Mouse (Mus musculus) bone marrow, adult 2 months (tissue): ENCODE results near the gene 3110082J24Rik. TPM values are rescaled to one million over a fixed set of nuclear protein-coding genes. Genes with fewer than 3 reads are reported as not detected.

Experiments used
- H3K27ac ChIP-seq: fragments of 200-500 bp; 2 replicates; pipeline ENCODE4 v1.5.1; 2012; ENCODE audit warnings: low read depth, mild to moderate bottlenecking, control low read depth, inconsistent platforms, low read length; ENCODE audit not compliant: control insufficient read depth, poor library complexity, insufficient read depth
- H3K4me1 ChIP-seq: fragments of 200-500 bp; 2 replicates; pipeline ENCODE4 v1.6.1; 2011; ENCODE audit warnings: low read length; ENCODE audit not compliant: control insufficient read depth, insufficient read depth
- H3K4me3 ChIP-seq: fragments of 200-500 bp; replicated peaks from 2 replicates; pipeline ENCODE3; 2011; ENCODE audit warnings: mild to moderate bottlenecking, low read depth, low read length, control low read depth; ENCODE audit not compliant: control insufficient read depth
- CTCF ChIP-seq: fragments of 200-500 bp; IDR thresholded peaks from 2 replicates; pipeline ENCODE4 v1.5.1; 2011; ENCODE audit warnings: low read length, control low read depth; ENCODE audit not compliant: control insufficient read depth, insufficient read depth
- POLR2A ChIP-seq: fragments of 200-500 bp; IDR thresholded peaks from 2 replicates; pipeline ENCODE4 v1.6.1; 2011; ENCODE audit warnings: low read depth, mild to moderate bottlenecking, control low read depth, low read length, borderline replicate concordance; ENCODE audit not compliant: control insufficient read depth
- WGBS: fragments of 180-500 bp; shearing (Covaris S2); methylation state at CpG from one replicate; pipeline ENCODE4 v1.1.7; 2018; 5-methylcytosine and 5-hydroxymethylcytosine counted together
- polyA plus RNA-seq: library from polyadenylated mRNA; stranded (reverse); fragments of >200 nt; gene quantifications from 2 replicates; pipeline ENCODE4 v1.2.4, GENCODE M21; 2011; ENCODE audit warnings: low replicate concordance; ENCODE audit not compliant: missing spikeins, insufficient read depth, insufficient read length

The 3110082J24Rik gene
- polyA plus RNA-seq, 1 experiment, result not detected

DNA sequence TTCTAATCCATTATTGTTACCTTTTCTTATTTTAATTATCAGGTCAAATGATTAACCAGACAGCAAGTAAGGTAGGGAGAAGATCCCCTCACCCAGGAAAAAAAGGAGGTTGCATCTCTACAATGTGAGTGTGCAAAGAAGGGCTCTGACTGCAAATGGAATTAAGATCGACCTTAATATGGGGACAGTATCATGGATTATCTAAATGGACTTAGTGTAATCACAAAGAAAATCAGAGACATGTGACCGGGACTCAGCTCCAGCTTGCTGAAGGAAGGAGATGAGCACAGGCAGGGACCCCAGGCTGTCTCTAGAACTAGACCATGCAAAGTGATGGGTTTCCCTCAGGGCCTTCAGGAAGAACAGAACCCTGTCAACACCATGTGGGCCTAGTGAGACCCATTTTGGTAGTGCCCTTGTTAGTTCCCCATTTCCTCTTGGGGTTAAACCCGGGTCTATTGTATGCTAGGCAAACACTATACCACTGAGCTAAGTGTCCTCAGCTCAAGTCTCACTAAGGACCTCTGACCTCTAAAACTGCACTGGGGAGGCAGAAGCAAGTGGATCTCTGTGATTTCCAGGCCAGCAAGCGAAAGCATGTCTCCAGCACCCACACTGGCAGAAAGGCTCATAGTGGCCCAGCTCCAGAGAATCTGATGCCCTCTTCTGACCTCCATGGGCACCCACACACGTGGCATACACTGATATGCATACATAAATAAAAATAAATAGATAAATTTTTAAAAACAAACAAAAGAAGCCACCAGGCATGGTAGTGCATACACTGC lies 42.4 kb upstream of the 3110082J24Rik start:
- 72% methylated on average over 5 of the region's 5 CpGs for WGBS
- no peak for TF ChIP-seq CTCF
- no peak for TF ChIP-seq POLR2A
- no peaks in the 10 kb centered on the region for H3K4me1 ChIP-seq

GRCm38 (mm10) chr5:30146526-30146925 lies 40.6 kb upstream of the 3110082J24Rik start:
- TF ChIP-seq POLR2A (no peak), CTCF (no peak)
- 91% methylated on average over 6 of the region's 6 CpGs for WGBS
- Histone ChIP-seq H3K27ac (no peak overlapping the region), H3K4me1 (no peaks in the 10 kb centered on the region), H3K4me3 (no peak overlapping the region)

More for the DNA sequence above, 42.4 kb upstream of the 3110082J24Rik start:
- Histone ChIP-seq H3K27ac (no peak overlapping the region), H3K4me3 (no peak overlapping the region)

GRCm38 (mm10) chr5:30138193-30138592 lies 32.3 kb upstream of the 3110082J24Rik start:
- H3K27ac ChIP-seq, result no peak overlapping the region
- TF ChIP-seq CTCF, result no peak
- TF ChIP-seq POLR2A, result no peak
- no peak overlapping the region for H3K4me3 ChIP-seq
- WGBS, result 72% methylated on average over 4 of the region's 4 CpGs
- H3K4me1 ChIP-seq, result no peaks in the 10 kb centered on the region

GRCm38 (mm10) chr5:30137271-30137670 lies 31.4 kb upstream of the 3110082J24Rik start:
- TF ChIP-seq CTCF, result no peak
- TF ChIP-seq POLR2A, result no peak
- H3K27ac ChIP-seq, result no peak overlapping the region
- H3K4me3 ChIP-seq, result no peak overlapping the region
- no peaks in the 10 kb centered on the region for H3K4me1 ChIP-seq
- WGBS, result 91% methylated on average over 9 of the region's 9 CpGs

DNA sequence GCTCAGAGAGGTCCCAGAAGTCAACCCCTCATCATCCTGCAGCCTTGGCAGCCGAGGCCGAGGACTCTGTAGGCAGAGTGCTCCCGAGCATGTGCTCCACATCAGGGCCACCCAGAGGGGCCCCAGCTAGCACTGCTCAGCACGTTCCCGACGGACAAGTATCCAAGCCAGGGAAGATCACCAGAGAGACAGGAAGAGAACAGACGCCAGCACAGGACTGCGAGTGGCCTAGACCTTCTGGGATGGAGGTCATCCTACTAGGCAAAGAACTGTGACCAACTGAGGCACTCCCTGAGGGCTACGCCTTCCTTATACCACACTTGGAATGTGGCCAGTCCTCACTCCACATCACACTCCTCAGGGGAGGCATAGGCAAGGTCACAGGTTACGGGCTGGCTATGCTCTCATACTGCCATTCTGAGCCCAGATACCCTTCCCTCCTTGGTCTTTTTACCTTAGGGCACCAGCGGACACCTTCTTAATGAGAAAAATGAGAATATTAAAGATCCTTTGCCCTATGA lies 29.9 kb upstream of the 3110082J24Rik start:
- TF ChIP-seq POLR2A, result no peak
- TF ChIP-seq CTCF, result no peak
- WGBS, result 92% methylated on average over 11 of the region's 11 CpGs
- H3K27ac ChIP-seq, result no peak overlapping the region
- H3K4me1 ChIP-seq, result no peaks in the 10 kb centered on the region
- H3K4me3 ChIP-seq, result no peak overlapping the region

DNA sequence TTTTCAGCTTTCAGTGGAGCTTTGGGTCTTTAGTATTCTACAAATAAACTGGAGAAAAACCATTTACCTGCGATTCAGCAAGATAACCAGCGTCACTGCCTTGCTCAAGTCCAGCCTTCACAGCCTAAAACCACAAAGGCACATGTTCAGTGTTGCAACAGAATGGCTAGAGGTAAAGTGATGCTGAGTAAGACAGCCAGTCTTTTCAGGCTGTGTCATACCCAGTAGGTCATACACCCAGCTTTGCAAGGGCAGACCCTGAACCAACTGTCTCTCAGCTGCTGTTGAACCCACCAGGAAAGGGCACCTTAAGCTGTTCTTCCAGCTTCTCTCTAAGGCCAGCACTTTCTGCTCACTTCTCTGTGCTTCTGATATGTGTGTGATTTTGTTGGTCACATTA lies 26.3 kb upstream of the 3110082J24Rik start:
- Histone ChIP-seq H3K4me3 (no peak overlapping the region), H3K4me1 (no peaks in the 10 kb centered on the region), H3K27ac (no peak overlapping the region)
- 53% methylated on average over 2 of the region's 2 CpGs for WGBS
- TF ChIP-seq POLR2A, result no peak
- TF ChIP-seq CTCF, result no peak

- Histone ChIP-seq H3K4me1 (no peaks in the 10 kb centered on the region), H3K27ac (no peak overlapping the region), H3K4me3 (no peak overlapping the region)
- 84% methylated on average over 4 of the region's 4 CpGs for WGBS
- TF ChIP-seq CTCF, result no peak
- no peak for TF ChIP-seq POLR2A
These were observed 25.4 kb upstream of the 3110082J24Rik start for GRCm38 (mm10) chr5:30131246-30131645.

DNA sequence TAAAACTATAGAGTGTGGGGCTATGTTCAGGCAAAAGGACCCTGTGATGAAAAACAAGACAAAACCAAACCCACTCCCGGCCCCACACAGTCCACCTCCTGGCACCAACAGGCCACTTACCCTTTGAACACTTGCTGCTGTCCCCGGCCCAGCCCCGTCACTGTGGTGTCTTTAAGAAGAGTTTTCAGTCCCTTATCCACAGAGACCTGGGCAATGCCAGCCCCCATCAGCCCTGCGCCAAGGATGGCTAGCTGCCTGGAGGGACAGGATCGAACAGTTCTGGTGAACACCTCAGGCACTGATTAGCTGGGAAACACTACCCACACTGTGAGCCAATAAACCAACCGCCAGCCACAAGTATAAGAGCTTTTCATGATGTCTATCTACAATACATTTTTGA lies 22.8 kb upstream of the 3110082J24Rik start:
- TF ChIP-seq POLR2A, result no peak
- no peak for TF ChIP-seq CTCF
- WGBS, result 93% methylated on average over 6 of the region's 6 CpGs
- Histone ChIP-seq H3K4me1 (no peaks in the 10 kb centered on the region), H3K4me3 (no peak overlapping the region), H3K27ac (no peak overlapping the region)
